Mouse (Mus musculus): ENCODE measurements around the gene Birc5. TPM values are rescaled to one million over a fixed set of nuclear protein-coding genes. Genes with fewer than 3 reads are reported as not detected.

The Birc5 gene
- polyA plus RNA-seq, 1 experiment: 60.7 TPM

DNA sequence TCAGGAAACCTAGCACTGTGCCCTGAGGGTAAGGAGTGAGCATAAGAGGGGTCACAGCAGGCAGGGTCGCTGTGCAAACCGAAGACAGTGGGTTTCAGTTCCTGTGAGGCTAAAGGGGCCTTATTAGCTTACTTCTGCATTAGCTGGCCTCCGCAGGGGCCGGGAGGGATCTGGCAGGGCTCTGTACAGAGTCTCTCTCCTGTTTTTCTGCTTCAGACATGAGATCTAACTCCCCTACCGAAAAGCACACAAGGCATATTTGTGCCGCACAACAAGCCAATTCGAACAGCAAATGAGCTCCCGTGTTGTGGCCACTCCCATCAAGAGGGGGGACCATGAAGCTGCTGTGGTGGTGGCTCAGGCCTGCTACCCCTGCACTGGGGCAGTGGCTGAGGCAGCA is 29.8 kb downstream of the Birc5 start:
- no peaks in the 10 kb centered on the region for H3K36me3 ChIP-seq (ENCODE audit: control insufficient read depth, insufficient read depth)
- H3ac ChIP-seq (ENCODE audit: control insufficient read depth, insufficient read length): no peak overlapping the region
- H3K4me3 ChIP-seq: no peak overlapping the region
- H3K27me3 ChIP-seq (ENCODE audit: control insufficient read depth, insufficient read depth, insufficient read length): no peaks in the 10 kb centered on the region
- no peaks in the 10 kb centered on the region for H3K79me2 ChIP-seq (ENCODE audit: control insufficient read depth, insufficient read depth)
- H3K4me2 ChIP-seq (ENCODE audit: low read depth): no peak overlapping the region
- no peak for TF ChIP-seq SRF (IDR thresholded peaks at IDR 0.05; ENCODE audit: control insufficient read depth, insufficient read length, low read depth)
- no peak for TF ChIP-seq E2F4 (IDR thresholded peaks at IDR 0.05; ENCODE audit: insufficient read depth)
- TF ChIP-seq MAX (IDR thresholded peaks at IDR 0.05; ENCODE audit: low read depth): no peak
- no peak for TF ChIP-seq CEBPB (IDR thresholded peaks at IDR 0.05; ENCODE audit: insufficient read depth, poor library complexity, severe bottlenecking)
- no peak for TF ChIP-seq TCF12 (IDR thresholded peaks at IDR 0.05; ENCODE audit: insufficient read depth, poor library complexity, severe bottlenecking)

DNA sequence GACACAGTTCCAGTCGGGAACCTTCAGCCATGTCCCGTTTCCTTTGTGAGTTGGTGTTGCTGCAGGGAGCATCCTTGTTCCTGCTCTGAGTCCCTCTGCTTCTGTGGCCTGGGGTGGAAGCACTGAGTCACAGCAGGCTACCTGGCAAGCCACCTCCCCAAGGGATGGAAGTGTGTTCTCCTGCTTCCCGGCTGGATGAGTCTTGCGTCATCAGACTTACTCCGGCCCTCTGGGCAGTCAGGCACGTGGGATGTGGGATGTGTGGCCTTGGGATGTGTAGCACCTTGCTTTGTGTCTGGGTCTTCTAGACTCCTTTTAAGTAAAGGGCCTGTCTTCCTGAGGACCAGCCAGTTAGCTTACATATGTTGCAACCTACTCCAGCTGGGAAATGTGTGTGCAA is 30.6 kb downstream of the Birc5 start:
- Histone ChIP-seq H3K4me3 (no peak overlapping the region), H3K27me3 (ENCODE audit: control insufficient read depth, insufficient read depth, insufficient read length) (no peaks in the 10 kb centered on the region), H3ac (ENCODE audit: control insufficient read depth, insufficient read length) (no peak overlapping the region), H3K36me3 (ENCODE audit: control insufficient read depth, insufficient read depth) (no peaks in the 10 kb centered on the region), H3K79me2 (ENCODE audit: control insufficient read depth, insufficient read depth) (no peaks in the 10 kb centered on the region), H3K4me2 (ENCODE audit: low read depth) (no peak overlapping the region)
- TF ChIP-seq MYOG (IDR thresholded peaks at IDR 0.05; ENCODE audit: control insufficient read depth in 1 of 3, insufficient read depth in 1 of 3, insufficient read length in 2 of 3, low read depth in 2 of 3): no peak
- no peak for TF ChIP-seq SRF (IDR thresholded peaks at IDR 0.05; ENCODE audit: control insufficient read depth, insufficient read length, low read depth)
- TF ChIP-seq MYOD1 (IDR thresholded peaks at IDR 0.05; ENCODE audit: control insufficient read depth in 1 of 3, insufficient read length in 2 of 3, low read depth in 2 of 3): no peak
- TF ChIP-seq CEBPB (IDR thresholded peaks at IDR 0.05; ENCODE audit: insufficient read depth, poor library complexity, severe bottlenecking): no peak
- no peak for TF ChIP-seq POLR2AphosphoS2 (IDR thresholded peaks at IDR 0.05; ENCODE audit: insufficient read length, low read depth)
- no peak for TF ChIP-seq MAX (IDR thresholded peaks at IDR 0.05; ENCODE audit: low read depth)
- TF ChIP-seq POLR2A (IDR thresholded peaks at IDR 0.05; ENCODE audit: insufficient read length, low read depth): no peak
- TF ChIP-seq TCF3 (IDR thresholded peaks at IDR 0.05; ENCODE audit: insufficient read length, low read depth): no peak
- TF ChIP-seq REST (IDR thresholded peaks at IDR 0.05; ENCODE audit: insufficient read depth, insufficient read length): no peak
- TF ChIP-seq TCF12 (IDR thresholded peaks at IDR 0.05; ENCODE audit: insufficient read depth, poor library complexity, severe bottlenecking): no peak

DNA sequence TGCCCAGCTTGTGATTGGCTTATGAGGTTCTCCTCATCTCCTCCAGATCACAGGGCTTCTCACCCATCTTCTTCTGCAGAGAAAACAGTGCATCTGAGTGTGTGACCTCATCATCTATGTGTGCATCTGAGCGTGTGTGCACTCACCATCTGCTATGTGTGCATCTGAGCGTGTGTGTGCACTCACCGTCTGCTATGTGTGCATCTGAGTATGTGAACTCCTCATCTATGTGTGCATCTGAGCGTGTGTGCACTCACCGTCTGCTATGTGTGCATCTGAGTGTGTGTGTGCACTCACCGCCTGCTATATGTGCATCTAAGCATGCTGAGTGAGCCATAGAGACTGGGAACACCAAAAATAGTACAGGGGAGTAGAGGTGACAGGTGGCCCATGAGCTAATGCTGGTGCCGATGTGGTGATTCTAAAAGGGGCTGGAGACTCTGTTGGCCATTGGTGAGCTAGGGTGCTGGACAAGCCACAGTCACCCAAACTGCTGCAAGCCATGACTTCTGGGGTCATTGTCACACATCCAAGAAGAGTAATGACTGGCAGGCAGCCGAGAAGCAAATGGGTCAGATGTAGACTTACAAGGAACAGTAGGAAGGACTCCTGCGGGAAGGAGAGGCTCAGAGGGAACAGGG is 31.4 kb downstream of the Birc5 start:
- Histone ChIP-seq H3K4me3 (no peak overlapping the region), H3K27me3 (ENCODE audit: control insufficient read depth, insufficient read depth, insufficient read length) (no peaks in the 10 kb centered on the region), H3ac (ENCODE audit: control insufficient read depth, insufficient read length) (no peak overlapping the region), H3K79me2 (ENCODE audit: control insufficient read depth, insufficient read depth) (no peaks in the 10 kb centered on the region), H3K36me3 (ENCODE audit: control insufficient read depth, insufficient read depth) (no peaks in the 10 kb centered on the region), H3K4me2 (ENCODE audit: low read depth) (no peak overlapping the region)
- TF ChIP-seq MAX (IDR thresholded peaks at IDR 0.05; ENCODE audit: low read depth): no peak
- TF ChIP-seq MYOG (IDR thresholded peaks at IDR 0.05; ENCODE audit: control insufficient read depth in 1 of 3, insufficient read depth in 1 of 3, insufficient read length in 2 of 3, low read depth in 2 of 3): peak in 1 of 3 experiments; percentile 13
- peak in 2 of 3 experiments; percentile 13 to 64 for TF ChIP-seq MYOD1 (IDR thresholded peaks at IDR 0.05; ENCODE audit: control insufficient read depth in 1 of 3, insufficient read length in 2 of 3, low read depth in 2 of 3)

DNA sequence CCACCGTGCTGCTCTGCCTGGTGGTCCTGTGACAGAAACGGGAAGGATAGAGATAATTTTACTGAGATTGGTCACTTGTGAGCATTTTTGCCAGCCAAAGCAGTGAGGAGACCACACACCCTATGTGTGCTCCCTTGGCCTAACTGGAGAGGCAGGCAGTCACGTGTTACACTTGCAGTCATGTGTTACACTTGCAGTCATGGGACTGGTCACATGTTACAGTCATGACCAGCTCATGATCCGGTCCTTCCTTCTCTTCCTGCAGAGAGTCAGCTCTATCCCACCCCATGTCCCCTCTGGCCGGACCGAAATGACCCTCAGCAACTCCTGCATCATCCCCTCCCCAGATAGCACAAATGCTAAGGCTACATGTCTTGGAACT is 31.9 kb downstream of the Birc5 start:
- Histone ChIP-seq H3ac (ENCODE audit: control insufficient read depth, insufficient read length) (no peak overlapping the region), H3K36me3 (ENCODE audit: control insufficient read depth, insufficient read depth) (no peaks in the 10 kb centered on the region), H3K79me2 (ENCODE audit: control insufficient read depth, insufficient read depth) (no peaks in the 10 kb centered on the region), H3K27me3 (ENCODE audit: control insufficient read depth, insufficient read depth, insufficient read length) (no peaks in the 10 kb centered on the region), H3K4me2 (ENCODE audit: low read depth) (no peak overlapping the region), H3K4me3 (no peak overlapping the region)
- TF ChIP-seq USF1 (IDR thresholded peaks at IDR 0.05; ENCODE audit: low read depth): peak; percentile 44
- TF ChIP-seq SRF (IDR thresholded peaks at IDR 0.05; ENCODE audit: control insufficient read depth, insufficient read length, low read depth): no peak

DNA sequence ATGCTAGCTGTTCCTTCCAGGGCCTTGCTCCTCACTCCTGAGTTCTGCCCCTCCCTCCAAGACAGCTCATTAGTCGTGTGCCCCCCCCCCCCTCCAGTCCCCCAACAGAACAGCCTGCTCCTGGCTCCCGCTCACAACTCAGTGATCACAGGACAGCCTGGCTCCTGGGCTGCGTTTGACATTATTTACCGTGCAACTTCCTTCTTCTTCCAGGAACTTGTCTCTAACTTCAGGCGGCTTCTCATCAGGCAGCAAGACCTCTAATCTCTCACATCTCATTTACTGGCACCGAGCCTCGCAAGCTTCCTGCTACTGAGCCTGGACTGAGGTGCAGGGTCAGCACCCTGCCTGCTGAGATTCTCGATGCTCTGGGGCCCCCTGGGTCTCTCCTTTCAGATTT is 32.7 kb downstream of the Birc5 start:
- no peak overlapping the region for H3ac ChIP-seq (ENCODE audit: control insufficient read depth, insufficient read length)

More for the DNA sequence above, 32.7 kb downstream of the Birc5 start:
- Histone ChIP-seq H3K79me2 (ENCODE audit: control insufficient read depth, insufficient read depth) (no peaks in the 10 kb centered on the region), H3K4me2 (ENCODE audit: low read depth) (no peak overlapping the region), H3K36me3 (ENCODE audit: control insufficient read depth, insufficient read depth) (no peaks in the 10 kb centered on the region), H3K27me3 (ENCODE audit: control insufficient read depth, insufficient read depth, insufficient read length) (no peaks in the 10 kb centered on the region), H3K4me3 (no peak overlapping the region)
- TF ChIP-seq MAX (IDR thresholded peaks at IDR 0.05; ENCODE audit: low read depth) (no peak), SRF (IDR thresholded peaks at IDR 0.05; ENCODE audit: control insufficient read depth, insufficient read length, low read depth) (no peak), TCF12 (IDR thresholded peaks at IDR 0.05; ENCODE audit: insufficient read depth, poor library complexity, severe bottlenecking) (no peak), POLR2A (IDR thresholded peaks at IDR 0.05; ENCODE audit: insufficient read length, low read depth) (no peak), USF1 (IDR thresholded peaks at IDR 0.05; ENCODE audit: low read depth) (no peak), TCF3 (IDR thresholded peaks at IDR 0.05; ENCODE audit: insufficient read length, low read depth) (no peak), CEBPB (IDR thresholded peaks at IDR 0.05; ENCODE audit: insufficient read depth, poor library complexity, severe bottlenecking) (no peak), MYOD1 (IDR thresholded peaks at IDR 0.05; ENCODE audit: control insufficient read depth in 1 of 3, insufficient read length in 2 of 3, low read depth in 2 of 3) (no peak), POLR2AphosphoS2 (IDR thresholded peaks at IDR 0.05; ENCODE audit: insufficient read length, low read depth) (no peak), REST (IDR thresholded peaks at IDR 0.05; ENCODE audit: insufficient read depth, insufficient read length) (no peak), E2F4 (IDR thresholded peaks at IDR 0.05; ENCODE audit: insufficient read depth) (no peak)
